Mouse (Mus musculus) embryonic facial prominence, embryonic 11.5 days (tissue): ENCODE results near the gene Cdca3. TPM values are rescaled to one million over a fixed set of nuclear protein-coding genes. Genes with fewer than 3 reads are reported as not detected.

Experiments
- ATAC-seq: fragments of 200-750 bp; cut with Nextera tagmentation; replicated peaks from 2 replicates; pipeline ENCODE4 v1.8.0; 2017; ENCODE audit warnings: low read depth; ENCODE audit not compliant: insufficient number of reproducible peaks, low FRiP score, low TSS enrichment
- DNase-seq: peaks from one replicate; pipeline ENCODE4 v3.0.0-alpha.2; 2015; ENCODE audit warnings: low spot score
- H3K27ac ChIP-seq: fragments of 300-500 bp; sonication (generic); replicated peaks from 2 replicates; pipeline ENCODE4 v1.5.1; 2014; ENCODE audit warnings: mild to moderate bottlenecking, low read depth, low read length, control low read depth
- H3K27me3 ChIP-seq: fragments of 300-500 bp; sonication (generic); 2 replicates; pipeline ENCODE4 v1.6.1; 2014; ENCODE audit warnings: mild to moderate bottlenecking, low read length, moderate library complexity, mixed read lengths; ENCODE audit not compliant: control insufficient read depth, insufficient read depth
- H3K36me3 ChIP-seq: fragments of 300-500 bp; sonication (generic); replicated peaks from 2 replicates; pipeline ENCODE4 v1.6.1; 2014; ENCODE audit warnings: low read depth, mild to moderate bottlenecking, low read length, moderate library complexity, mixed read lengths; ENCODE audit not compliant: control insufficient read depth, insufficient read depth
- H3K4me1 ChIP-seq: fragments of 300-500 bp; sonication (generic); 2 replicates; pipeline ENCODE4 v1.6.1; 2014; ENCODE audit warnings: low read length, mixed read lengths; ENCODE audit not compliant: control insufficient read depth, insufficient read depth
- H3K4me2 ChIP-seq: fragments of 300-500 bp; sonication (generic); 2 replicates; pipeline ENCODE4 v1.6.1; 2014; ENCODE audit warnings: low read depth, mild to moderate bottlenecking, control low read depth, low read length, moderate library complexity
- H3K4me3 ChIP-seq: fragments of 300-500 bp; sonication (generic); 2 replicates; pipeline ENCODE4 v1.5.1; 2014; ENCODE audit warnings: low read depth, low read length, control low read depth
- H3K9ac ChIP-seq: fragments of 300-500 bp; sonication (generic); replicated peaks from 2 replicates; pipeline ENCODE4 v1.6.1; 2014; ENCODE audit warnings: mild to moderate bottlenecking, control low read depth, low read length
- H3K9me3 ChIP-seq: fragments of 300-500 bp; sonication (generic); replicated peaks from 2 replicates; pipeline ENCODE4 v1.6.1; 2016; ENCODE audit warnings: mild to moderate bottlenecking, low read length, inconsistent platforms, mixed read lengths; ENCODE audit not compliant: control insufficient read depth
- WGBS: fragments of 180-500 bp; shearing (Covaris S2); extraction: QIAGEN DNeasy Blood & Tissue Kit; methylation state at CpG from one replicate; pipeline ENCODE4 v1.1.7; 2014; 5-methylcytosine and 5-hydroxymethylcytosine counted together
- polyA plus RNA-seq: library from polyadenylated mRNA; unstranded; fragments of >200 nt; fragmentation: Nextera tagmentation; extraction: Ambion mirVana; gene quantifications from 2 replicates; pipeline ENCODE4 v1.2.1, GENCODE M21; 2014

Cdca3 gene
- polyA plus RNA-seq, 1 experiment from 2014 or later: 212 TPM

- H3K27ac ChIP-seq: no peak overlapping the region
- peaks cover 2% of the 10 kb centered on the region; the same call in 1 of the 2 replicates for H3K27me3 ChIP-seq
- H3K36me3 ChIP-seq: no peaks in the 10 kb centered on the region
- peak overlapping the region; percentile 71 for H3K9ac ChIP-seq
- DNase-seq (no peak), ATAC-seq (0 out of 2 replicates have a peak, but pooled peaks have one; percentile 6)
- peaks cover 10% of the 10 kb centered on the region for H3K4me1 ChIP-seq
- H3K9me3 ChIP-seq: no peaks in the 10 kb centered on the region
- H3K4me3 ChIP-seq: peak overlapping the region; percentile 54
- 0% methylated on average over 13 of the region's 16 CpGs for WGBS
- peak overlapping the region; percentile 98 for H3K4me2 ChIP-seq
These were observed 33.8 kb downstream of the Cdca3 start for GRCm38 (mm10) chr6:124863125-124863657.

GRCm38 (mm10) chr6:124863658-124864298 is 34.4 kb downstream of the Cdca3 start, which contains the start of gene Gpr162:
Gene Gpr162, minus strand, starts transcription at chr6:124863983.
- no peaks in the 10 kb centered on the region for H3K9me3 ChIP-seq
- peak within 1 kb of the TSS; percentile 54 for H3K4me3 ChIP-seq
- H3K9ac ChIP-seq: peak within 1 kb of the TSS; percentile 71
- no peak within 1 kb of the TSS for H3K27ac ChIP-seq
- DNase-seq (peak; percentile 79), ATAC-seq (peak; percentile 36; the same call in 1 of the 2 replicates)
- peak within 1 kb of the TSS; percentile 98 for H3K4me2 ChIP-seq
- peaks cover 10% of the 10 kb centered on the region for H3K4me1 ChIP-seq
- H3K36me3 ChIP-seq: no peaks in the 10 kb centered on the region
- peaks cover 2% of the 10 kb centered on the region; the same call in 1 of the 2 replicates for H3K27me3 ChIP-seq
- WGBS: 2% methylated on average over 26 of the region's 43 CpGs

- ATAC-seq: no peak
- peak overlapping the region; percentile 13; the same call in 1 of the 2 replicates for H3K9ac ChIP-seq
- no peaks in the 10 kb centered on the region for H3K9me3 ChIP-seq
- H3K27me3 ChIP-seq: peaks cover 2% of the 10 kb centered on the region; the same call in 1 of the 2 replicates
- no peak overlapping the region for H3K4me3 ChIP-seq
- H3K4me1 ChIP-seq: peaks cover 7% of the 10 kb centered on the region
- DNase-seq: no peak
- H3K36me3 ChIP-seq: no peaks in the 10 kb centered on the region
- no peak overlapping the region for H3K4me2 ChIP-seq
- H3K27ac ChIP-seq: no peak overlapping the region
- 50% methylated on average over 17 of the region's 18 CpGs for WGBS
These were observed 36.5 kb downstream of the Cdca3 start for GRCm38 (mm10) chr6:124865766-124866362.

GRCm38 (mm10) chr6:124866560-124866959 is 37.2 kb downstream of the Cdca3 start:
- no peak for ATAC-seq
- no peak for DNase-seq
- Histone ChIP-seq H3K9me3 (no peaks in the 10 kb centered on the region), H3K4me1 (peaks cover 7% of the 10 kb centered on the region), H3K4me2 (no peak overlapping the region), H3K9ac (no peak overlapping the region), H3K27ac (no peak overlapping the region), H3K27me3 (peaks cover 2% of the 10 kb centered on the region; the same call in 1 of the 2 replicates), H3K36me3 (no peaks in the 10 kb centered on the region), H3K4me3 (no peak overlapping the region)
- WGBS: 52% methylated on average over 6 of the region's 7 CpGs

GRCm38 (mm10) chr6:124874348-124874747 is 45.0 kb downstream of the Cdca3 start:
- Histone ChIP-seq H3K36me3 (no peaks in the 10 kb centered on the region), H3K27me3 (no peaks in the 10 kb centered on the region), H3K27ac (no peak overlapping the region), H3K4me2 (no peak overlapping the region), H3K9ac (no peak overlapping the region), H3K4me3 (no peak overlapping the region), H3K4me1 (no peaks in the 10 kb centered on the region), H3K9me3 (no peaks in the 10 kb centered on the region)
- ATAC-seq: no peak
- 45% methylated on average over 3 of the region's 3 CpGs for WGBS
- DNase-seq: no peak

- Histone ChIP-seq H3K4me2 (no peak overlapping the region), H3K4me1 (no peaks in the 10 kb centered on the region)
- WGBS: 55% methylated on average over 6 of the region's 6 CpGs
These were observed 50.0 kb downstream of the Cdca3 start for GRCm38 (mm10) chr6:124879390-124879789.

GRCm38 (mm10) chr6:124881821-124882220 is 52.5 kb downstream of the Cdca3 start:
- H3K9me3 ChIP-seq: no peaks in the 10 kb centered on the region
- H3K9ac ChIP-seq: no peak overlapping the region
- no peaks in the 10 kb centered on the region for H3K36me3 ChIP-seq
- ATAC-seq (no peak), DNase-seq (no peak)
- H3K4me2 ChIP-seq: no peak overlapping the region
- WGBS: 89% methylated on average over 9 of the region's 9 CpGs
- no peak overlapping the region for H3K4me3 ChIP-seq
- H3K27me3 ChIP-seq: no peaks in the 10 kb centered on the region
- no peak overlapping the region for H3K27ac ChIP-seq
- H3K4me1 ChIP-seq: no peaks in the 10 kb centered on the region

More at GRCm38 (mm10) chr6:124879390-124879789, 50.0 kb downstream of the Cdca3 start:
- ATAC-seq: no peak
- no peaks in the 10 kb centered on the region for H3K9me3 ChIP-seq
- H3K36me3 ChIP-seq: no peaks in the 10 kb centered on the region
- H3K4me3 ChIP-seq: no peak overlapping the region
- H3K27ac ChIP-seq: no peak overlapping the region
- no peak for DNase-seq
- no peaks in the 10 kb centered on the region for H3K27me3 ChIP-seq
- no peak overlapping the region for H3K9ac ChIP-seq
